Mouse (Mus musculus) gastrocnemius, postnatal 36 days (tissue): ENCODE measurements around the gene Sugt1. TPM values are rescaled to one million over a fixed set of nuclear protein-coding genes. Genes with fewer than 3 reads are reported as not detected.

ENCODE experiments used
- DNase-seq, 2 experiments: peaks; one replicate each; pipeline ENCODE4 v3.0.0; 2022
- intact Hi-C: fragments of 180-260 bp; cut with DNase I; formaldehyde crosslinking; loops from one replicate; pipeline ENCODE4 v1.15.1; 2025
- microRNA-seq, 2 experiments: library from miRNA; unstranded; fragments of <30 nt; microRNA quantifications; one replicate each; pipeline ENCODE4 v1.2.0; 2021
- total RNA-seq, 2 experiments: library from RNA; stranded (reverse); gene quantifications; 2 replicates each; pipeline ENCODE4 v1.2.3; 2021

Sugt1 gene
- total RNA-seq, 2 experiments from 2014 or later = 68.2 to 95.4 TPM

- intact Hi-C loops = no loop called here
- DNase-seq = no peak
These were observed 85.1 kb downstream of the Sugt1 start for GRCm38 (mm10) chr14:79672567-79672966.

GRCm38 (mm10) chr14:79673083-79674013 is 85.9 kb downstream of the Sugt1 start:
- DNase-seq = no peak
- intact Hi-C loops = no loop called here

GRCm38 (mm10) chr14:79677108-79677753 is 89.7 kb downstream of the Sugt1 start:
- no peak for DNase-seq
- intact Hi-C loops = no loop called here

GRCm38 (mm10) chr14:79677891-79678687 is 90.6 kb downstream of the Sugt1 start:
- no peak for DNase-seq
- intact Hi-C loops = no loop called here

GRCm38 (mm10) chr14:79680652-79681051 is 93.2 kb downstream of the Sugt1 start:
- intact Hi-C loops = no loop called here

More at GRCm38 (mm10) chr14:79680652-79681051, 93.2 kb downstream of the Sugt1 start:
- DNase-seq = no peak

Small RNAs within 50 kb of the gene (microRNA-seq; reads per million reads assigned to microRNA genes)
- gene Gm27857 = 0 reads per million in 2 experiments

Other genes with a start within 250 kb of the Sugt1 start
- 10 to 100 TPM; 21.7 to 22.1 TPM for gene Naa16, start 196.9 kb upstream of the Sugt1 start, total RNA-seq
- gene Mtrf1, start 189.9 kb upstream of the Sugt1 start, total RNA-seq = 1 to 10 TPM; 8.0 to 8.3 TPM
- gene Kbtbd7, start 161.2 kb upstream of the Sugt1 start, total RNA-seq = 1 to 10 TPM; 4.3 to 6.2 TPM
- under 1 TPM in 1 of 2 experiments, not detected in 1; 0.15 TPM for gene Kbtbd6, start 135.9 kb upstream of the Sugt1 start, total RNA-seq
- gene Elf1, start 106.5 kb upstream of the Sugt1 start, total RNA-seq = 1 to 10 TPM; 4.8 to 4.9 TPM
- gene Wbp4, start 106.2 kb upstream of the Sugt1 start, total RNA-seq = 10 to 100 TPM; 16.0 to 19.9 TPM
- gene Cnmd, start 74.5 kb downstream of the Sugt1 start, total RNA-seq = under 1 TPM; 0.17 to 0.66 TPM
- gene Pcdh8, start 183.6 kb downstream of the Sugt1 start, total RNA-seq = not detected